Mouse (Mus musculus): ENCODE results near the gene Pigk.

Gene Pigk

GRCm38 (mm10) chr3:152883556-152883955, 169.7 kb downstream of the Pigk start:
- no peak for DNase-seq (ENCODE audit: extremely low read depth, insufficient read length, low spot score)

- DNase-seq (ENCODE audit: extremely low read depth, insufficient read length, low spot score) = peak; percentile 58
These were observed 172.8 kb downstream of the Pigk start for GRCm38 (mm10) chr3:152886749-152887148.

GRCm38 (mm10) chr3:152888116-152888515, 174.2 kb downstream of the Pigk start:
- no peak for DNase-seq (ENCODE audit: extremely low read depth, insufficient read length, low spot score)

- DNase-seq (ENCODE audit: extremely low read depth, insufficient read length, low spot score) = no peak
These were observed 181.0 kb downstream of the Pigk start for GRCm38 (mm10) chr3:152894935-152895334.

GRCm38 (mm10) chr3:152896111-152896510, 182.2 kb downstream of the Pigk start:
- DNase-seq (ENCODE audit: extremely low read depth, insufficient read length, low spot score) = no peak

- DNase-seq (ENCODE audit: extremely low read depth, insufficient read length, low spot score) = no peak
These were observed 183.3 kb downstream of the Pigk start for GRCm38 (mm10) chr3:152897196-152897595.

- no peak for DNase-seq (ENCODE audit: extremely low read depth, insufficient read length, low spot score)
These were observed 185.0 kb downstream of the Pigk start for GRCm38 (mm10) chr3:152898906-152899305.

- DNase-seq (ENCODE audit: extremely low read depth, insufficient read length, low spot score) = no peak
These were observed 191.1 kb downstream of the Pigk start for GRCm38 (mm10) chr3:152905026-152905425.

GRCm38 (mm10) chr3:152905800-152906199, 191.9 kb downstream of the Pigk start:
- no peak for DNase-seq (ENCODE audit: extremely low read depth, insufficient read length, low spot score)

GRCm38 (mm10) chr3:152907087-152907486, 193.2 kb downstream of the Pigk start:
- DNase-seq (ENCODE audit: extremely low read depth, insufficient read length, low spot score) = no peak

GRCm38 (mm10) chr3:152907683-152908082, 193.8 kb downstream of the Pigk start:
- peak; percentile 26 for DNase-seq (ENCODE audit: extremely low read depth, insufficient read length, low spot score)

GRCm38 (mm10) chr3:152911578-152911977, 197.7 kb downstream of the Pigk start:
- no peak for DNase-seq (ENCODE audit: extremely low read depth, insufficient read length, low spot score)

- DNase-seq (ENCODE audit: extremely low read depth, insufficient read length, low spot score) = peak; percentile 60
These were observed 198.6 kb downstream of the Pigk start for GRCm38 (mm10) chr3:152912216-152913101.

- no peak for DNase-seq (ENCODE audit: extremely low read depth, insufficient read length, low spot score)
These were observed 199.2 kb downstream of the Pigk start for GRCm38 (mm10) chr3:152913150-152913549.

- DNase-seq (ENCODE audit: extremely low read depth, insufficient read length, low spot score) = no peak
These were observed 199.7 kb downstream of the Pigk start for GRCm38 (mm10) chr3:152913625-152914024.

GRCm38 (mm10) chr3:152914376-152914775, 200.5 kb downstream of the Pigk start:
- DNase-seq (ENCODE audit: extremely low read depth, insufficient read length, low spot score) = no peak

- no peak for DNase-seq (ENCODE audit: extremely low read depth, insufficient read length, low spot score)
These were observed 203.7 kb downstream of the Pigk start for GRCm38 (mm10) chr3:152917579-152917978.

GRCm38 (mm10) chr3:152919101-152919500, 205.2 kb downstream of the Pigk start:
- DNase-seq (ENCODE audit: extremely low read depth, insufficient read length, low spot score) = no peak

GRCm38 (mm10) chr3:152920365-152920764, 206.5 kb downstream of the Pigk start:
- DNase-seq (ENCODE audit: extremely low read depth, insufficient read length, low spot score) = peak; percentile 45

GRCm38 (mm10) chr3:152923530-152923929, 209.6 kb downstream of the Pigk start:
- DNase-seq (ENCODE audit: extremely low read depth, insufficient read length, low spot score) = no peak

- DNase-seq (ENCODE audit: extremely low read depth, insufficient read length, low spot score) = no peak
These were observed 211.5 kb downstream of the Pigk start for GRCm38 (mm10) chr3:152925364-152925763.

- DNase-seq (ENCODE audit: extremely low read depth, insufficient read length, low spot score) = no peak
These were observed 212.3 kb downstream of the Pigk start for GRCm38 (mm10) chr3:152926166-152926565.

Measured in 3134 (cell line).